Mouse (Mus musculus): ENCODE results near the gene Tmc4. TPM values are rescaled to one million over a fixed set of nuclear protein-coding genes. Genes with fewer than 3 reads are reported as not detected.

Tmc4 gene
- polyA plus RNA-seq, 1 experiment from 2014 or later: 6.2 TPM

DNA sequence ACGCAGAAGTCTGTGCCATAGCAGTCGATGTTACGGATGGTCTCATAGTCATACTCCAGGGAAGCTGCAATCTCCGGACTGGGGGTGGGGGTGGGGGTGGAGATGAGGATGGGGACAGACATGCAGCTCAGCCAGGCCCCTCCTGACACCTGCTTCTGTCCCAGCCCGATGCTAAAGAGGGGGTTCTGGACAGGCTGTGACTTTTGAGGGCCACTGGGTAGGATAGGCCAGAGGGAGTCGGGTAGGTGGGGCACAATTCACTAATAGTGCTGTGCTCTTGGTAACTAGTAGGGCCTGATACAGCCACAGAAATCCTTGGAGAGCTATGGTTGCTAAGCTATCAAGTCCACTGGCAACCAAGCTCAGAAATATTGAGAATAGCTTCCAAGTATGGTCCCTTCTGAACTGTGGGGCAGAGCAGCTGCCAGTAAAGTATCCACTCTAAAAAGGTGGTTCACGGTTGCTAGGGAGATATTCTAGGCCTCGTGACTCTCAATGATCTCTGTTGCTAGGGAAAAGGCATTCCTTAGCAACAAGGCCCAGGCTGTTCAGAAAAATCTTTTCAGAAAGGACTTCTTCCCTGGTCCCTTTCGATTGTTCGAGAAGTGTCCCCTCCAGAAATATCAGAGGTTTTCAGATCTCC is 6.7 kb upstream of the Tmc4 start:
- H3K9ac ChIP-seq (replicated peaks; ENCODE audit: low read depth, low read length): no peak overlapping the region

DNA sequence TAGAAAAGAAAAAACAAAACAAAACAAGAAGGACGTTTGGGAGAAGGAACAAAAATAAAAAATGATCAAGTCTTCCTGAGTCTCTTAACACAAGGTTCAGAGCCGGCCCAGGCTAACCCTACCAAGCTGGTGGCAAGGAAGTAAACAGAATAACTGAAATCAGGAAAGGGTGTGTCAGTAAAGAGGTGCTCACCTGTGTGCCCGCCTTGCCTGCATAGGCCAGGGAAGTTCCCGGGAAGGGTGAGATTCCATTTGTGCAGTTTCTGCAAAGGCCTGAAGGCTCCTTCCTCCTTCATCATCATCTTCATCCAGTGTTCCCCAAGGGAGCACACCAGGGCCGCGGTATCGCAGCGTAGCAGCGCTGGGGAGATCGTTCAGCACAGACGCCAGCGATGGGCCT is 982 bp downstream of the Tmc4 start:
- no peak for ATAC-seq (ENCODE audit: low read depth)
- 88% methylated on average over 12 of the region's 12 CpGs for WGBS
- H3K4me2 ChIP-seq (ENCODE audit: low read depth, low read length): no peak overlapping the region
- H3K27me3 ChIP-seq (ENCODE audit: control insufficient read depth, insufficient read depth, low read length): no peaks in the 10 kb centered on the region
- H3K4me3 ChIP-seq (ENCODE audit: low read depth, low read length): no peak overlapping the region
- peaks cover 6% of the 10 kb centered on the region; the same call in 1 of the 2 replicates for H3K36me3 ChIP-seq (ENCODE audit: control insufficient read depth, insufficient read depth, low read length)
- H3K27ac ChIP-seq (ENCODE audit: low read depth, low read length): no peak overlapping the region
- H3K9ac ChIP-seq (replicated peaks; ENCODE audit: low read depth, low read length): no peak overlapping the region
- no peaks in the 10 kb centered on the region for H3K4me1 ChIP-seq (ENCODE audit: control insufficient read depth, insufficient read depth, low read length)
- no peaks in the 10 kb centered on the region for H3K9me3 ChIP-seq (ENCODE audit: control insufficient read depth, low read length)

More for the DNA sequence above, 6.7 kb upstream of the Tmc4 start:
- H3K9me3 ChIP-seq (ENCODE audit: control insufficient read depth, low read length): no peaks in the 10 kb centered on the region
- no peak overlapping the region for H3K4me2 ChIP-seq (ENCODE audit: low read depth, low read length)
- 59% methylated on average over 10 of the region's 10 CpGs for WGBS
- peak; percentile 70; the same call in 1 of the 2 replicates for ATAC-seq (ENCODE audit: low read depth)
- H3K4me3 ChIP-seq (ENCODE audit: low read depth, low read length): no peak overlapping the region
- no peaks in the 10 kb centered on the region for H3K4me1 ChIP-seq (ENCODE audit: control insufficient read depth, insufficient read depth, low read length)
- H3K27me3 ChIP-seq (ENCODE audit: control insufficient read depth, insufficient read depth, low read length): no peaks in the 10 kb centered on the region
- H3K27ac ChIP-seq (ENCODE audit: low read depth, low read length): peak overlapping the region; percentile 44
- peaks cover 23% of the 10 kb centered on the region for H3K36me3 ChIP-seq (ENCODE audit: control insufficient read depth, insufficient read depth, low read length)

DNA sequence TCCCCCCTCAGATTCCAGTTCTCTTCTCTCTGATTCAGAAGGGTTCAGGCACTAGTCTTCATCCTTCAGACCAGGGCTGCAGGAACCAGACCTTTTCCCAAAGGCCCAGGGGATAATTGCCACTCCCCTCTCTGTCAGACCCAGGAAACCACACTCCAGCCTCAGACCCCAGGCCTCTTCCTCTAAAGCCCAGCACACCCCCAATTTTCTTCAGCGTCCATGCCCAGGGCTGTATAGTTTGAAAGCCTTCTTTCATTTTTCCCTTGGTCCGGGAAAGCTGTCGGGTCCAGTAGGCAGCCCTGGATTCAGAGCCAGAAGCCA is 2.2 kb downstream of the Tmc4 start:
- Histone ChIP-seq H3K27me3 (ENCODE audit: control insufficient read depth, insufficient read depth, low read length) (no peaks in the 10 kb centered on the region), H3K36me3 (ENCODE audit: control insufficient read depth, insufficient read depth, low read length) (peaks cover 6% of the 10 kb centered on the region; the same call in 1 of the 2 replicates)

DNA sequence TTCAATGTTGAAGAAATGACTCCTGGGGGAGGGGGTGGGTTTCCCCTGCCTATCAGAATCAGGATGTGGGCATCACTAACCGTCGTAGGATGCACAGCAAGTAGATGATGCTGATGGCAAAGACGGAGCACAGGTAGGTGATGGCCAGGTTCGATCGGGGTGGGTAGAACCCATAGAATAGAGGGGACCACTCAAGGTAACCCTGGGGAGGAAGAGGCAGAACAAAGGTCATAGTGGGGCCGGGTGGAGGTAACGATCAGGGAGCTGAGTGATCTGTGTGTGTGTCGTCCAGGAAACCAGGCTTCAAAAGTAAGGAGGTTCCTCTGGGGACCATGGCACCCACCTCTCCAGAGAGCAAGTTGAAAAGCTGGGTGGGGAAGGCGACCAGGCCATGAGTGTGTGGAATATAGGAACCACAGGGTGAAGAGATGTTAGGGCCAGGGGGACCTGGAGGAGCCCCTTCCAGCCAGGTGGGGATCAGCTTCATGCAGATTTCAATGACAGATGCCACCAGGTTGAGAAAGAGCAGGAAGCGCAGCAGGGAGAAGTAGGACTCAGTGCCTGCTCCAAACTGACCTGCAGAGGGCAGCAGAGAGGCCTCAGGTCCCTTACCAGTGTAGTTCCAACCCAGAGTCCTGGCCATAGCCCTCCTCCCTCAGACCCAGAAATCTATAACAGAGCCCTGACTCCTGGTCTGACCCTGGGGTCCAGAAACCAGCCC is 2.7 kb downstream of the Tmc4 start:
- 71% methylated on average over 10 of the region's 10 CpGs for WGBS
- Histone ChIP-seq H3K9me3 (ENCODE audit: control insufficient read depth, low read length) (no peaks in the 10 kb centered on the region), H3K4me3 (ENCODE audit: low read depth, low read length) (no peak overlapping the region), H3K4me2 (ENCODE audit: low read depth, low read length) (no peak overlapping the region), H3K4me1 (ENCODE audit: control insufficient read depth, insufficient read depth, low read length) (no peaks in the 10 kb centered on the region), H3K27ac (ENCODE audit: low read depth, low read length) (no peak overlapping the region), H3K9ac (replicated peaks; ENCODE audit: low read depth, low read length) (no peak overlapping the region), H3K36me3 (ENCODE audit: control insufficient read depth, insufficient read depth, low read length) (peaks cover 6% of the 10 kb centered on the region; the same call in 1 of the 2 replicates), H3K27me3 (ENCODE audit: control insufficient read depth, insufficient read depth, low read length) (no peaks in the 10 kb centered on the region)
- ATAC-seq (ENCODE audit: low read depth): peak; percentile 90; the same call in 1 of the 2 replicates

More for the DNA sequence above, 2.2 kb downstream of the Tmc4 start:
- ATAC-seq (ENCODE audit: low read depth): peak; percentile 16; the same call in 1 of the 2 replicates
- Histone ChIP-seq H3K9me3 (ENCODE audit: control insufficient read depth, low read length) (no peaks in the 10 kb centered on the region), H3K9ac (replicated peaks; ENCODE audit: low read depth, low read length) (no peak overlapping the region), H3K4me1 (ENCODE audit: control insufficient read depth, insufficient read depth, low read length) (no peaks in the 10 kb centered on the region), H3K27ac (ENCODE audit: low read depth, low read length) (no peak overlapping the region), H3K4me2 (ENCODE audit: low read depth, low read length) (no peak overlapping the region), H3K4me3 (ENCODE audit: low read depth, low read length) (no peak overlapping the region)
- 76% methylated on average over 3 of the region's 3 CpGs for WGBS

DNA sequence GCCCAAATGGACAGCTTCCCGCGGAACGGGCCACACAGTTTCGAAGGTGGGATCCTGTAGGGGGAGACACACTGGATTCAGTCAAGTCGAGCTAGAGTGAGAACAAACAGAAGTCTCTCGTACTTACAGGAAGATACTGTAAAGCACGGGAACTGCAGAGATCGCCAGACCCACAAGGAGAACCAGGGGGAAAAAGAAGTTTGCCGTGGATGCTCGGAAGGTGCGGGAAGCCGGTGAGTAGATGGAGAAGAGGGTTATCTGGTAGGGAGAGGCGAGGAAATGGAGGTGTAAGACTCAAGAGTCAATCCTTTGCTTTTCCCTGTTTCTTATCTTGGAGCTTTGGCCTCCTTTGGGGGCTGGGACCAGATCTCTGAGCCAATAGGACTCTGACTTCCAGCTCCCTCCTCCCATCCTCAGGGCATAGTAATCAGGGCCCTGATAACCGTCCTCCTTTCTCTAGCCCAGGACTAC is 10.4 kb downstream of the Tmc4 start:
- H3K36me3 ChIP-seq (ENCODE audit: control insufficient read depth, insufficient read depth, low read length): peaks cover 6% of the 10 kb centered on the region; the same call in 1 of the 2 replicates
- no peak overlapping the region for H3K9ac ChIP-seq (replicated peaks; ENCODE audit: low read depth, low read length)
- no peak overlapping the region for H3K4me2 ChIP-seq (ENCODE audit: low read depth, low read length)
- H3K4me3 ChIP-seq (ENCODE audit: low read depth, low read length): no peak overlapping the region
- H3K27me3 ChIP-seq (ENCODE audit: control insufficient read depth, insufficient read depth, low read length): no peaks in the 10 kb centered on the region
- no peak for ATAC-seq (ENCODE audit: low read depth)
- WGBS: 18% methylated on average over 14 of the region's 14 CpGs
- no peak overlapping the region for H3K27ac ChIP-seq (ENCODE audit: low read depth, low read length)
- peaks cover 12% of the 10 kb centered on the region for H3K4me1 ChIP-seq (ENCODE audit: control insufficient read depth, insufficient read depth, low read length)
- H3K9me3 ChIP-seq (ENCODE audit: control insufficient read depth, low read length): no peaks in the 10 kb centered on the region

DNA sequence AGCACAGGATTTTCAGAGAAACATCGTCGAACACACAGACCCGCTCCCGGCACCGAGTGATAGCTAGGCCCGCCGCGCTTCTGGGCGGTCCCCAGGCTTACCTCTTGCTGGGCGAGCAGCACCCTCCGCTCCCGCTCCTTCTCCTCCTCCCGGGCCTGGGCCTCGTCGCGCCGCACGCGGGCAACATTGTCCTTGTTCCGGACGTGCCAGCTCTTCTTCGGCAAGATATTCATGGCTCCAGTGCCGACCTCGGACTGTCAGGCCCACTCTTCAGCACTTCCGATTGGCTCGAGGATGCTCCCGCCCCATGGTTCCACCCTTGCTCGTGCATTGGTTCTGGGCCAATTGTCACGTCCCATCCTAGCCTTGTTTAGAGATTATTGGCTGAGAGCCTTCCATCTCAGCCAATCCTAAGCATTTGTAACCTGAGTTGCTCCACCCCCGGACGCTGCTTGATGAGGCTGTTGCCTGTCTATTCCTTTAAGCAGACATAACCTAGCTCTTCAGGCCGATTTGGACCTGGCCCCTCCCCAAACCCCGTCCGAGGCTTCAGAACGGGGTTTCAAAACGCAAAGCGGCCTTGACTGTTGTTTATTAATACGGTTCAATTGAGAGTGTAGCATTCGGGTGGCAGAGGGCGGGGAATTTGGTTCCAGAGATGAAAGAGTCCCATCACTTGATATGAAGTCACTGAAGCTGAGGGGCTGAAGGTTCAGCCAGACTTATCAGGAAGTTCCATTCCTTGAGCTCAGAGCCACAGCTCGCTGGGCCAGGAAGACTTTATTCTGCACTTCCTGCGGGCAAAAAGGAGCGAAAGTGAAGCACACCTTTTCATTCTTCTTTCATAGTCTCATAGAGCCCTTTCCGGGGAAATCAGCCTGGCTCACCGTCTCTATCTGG is 11.9 kb downstream of the Tmc4 start, which contains the start of gene Leng1:
Leng1 (minus strand) TSS at position 626 of the 900 bp plus-strand sequence.
- Histone ChIP-seq H3K9ac (replicated peaks; ENCODE audit: low read depth, low read length) (peak within 1 kb of the TSS; percentile 69), H3K36me3 (ENCODE audit: control insufficient read depth, insufficient read depth, low read length) (peaks cover 15% of the 10 kb centered on the region; the same call in 1 of the 2 replicates), H3K4me3 (ENCODE audit: low read depth, low read length) (peak within 1 kb of the TSS; percentile 65), H3K27ac (ENCODE audit: low read depth, low read length) (peak within 1 kb of the TSS; percentile 71), H3K9me3 (ENCODE audit: control insufficient read depth, low read length) (no peaks in the 10 kb centered on the region), H3K4me2 (ENCODE audit: low read depth, low read length) (peak within 1 kb of the TSS; percentile 89), H3K4me1 (ENCODE audit: control insufficient read depth, insufficient read depth, low read length) (peaks cover 12% of the 10 kb centered on the region), H3K27me3 (ENCODE audit: control insufficient read depth, insufficient read depth, low read length) (no peaks in the 10 kb centered on the region)
- ATAC-seq (ENCODE audit: low read depth): peak; percentile 99
- 4% methylated on average over 45 of the region's 45 CpGs for WGBS

DNA sequence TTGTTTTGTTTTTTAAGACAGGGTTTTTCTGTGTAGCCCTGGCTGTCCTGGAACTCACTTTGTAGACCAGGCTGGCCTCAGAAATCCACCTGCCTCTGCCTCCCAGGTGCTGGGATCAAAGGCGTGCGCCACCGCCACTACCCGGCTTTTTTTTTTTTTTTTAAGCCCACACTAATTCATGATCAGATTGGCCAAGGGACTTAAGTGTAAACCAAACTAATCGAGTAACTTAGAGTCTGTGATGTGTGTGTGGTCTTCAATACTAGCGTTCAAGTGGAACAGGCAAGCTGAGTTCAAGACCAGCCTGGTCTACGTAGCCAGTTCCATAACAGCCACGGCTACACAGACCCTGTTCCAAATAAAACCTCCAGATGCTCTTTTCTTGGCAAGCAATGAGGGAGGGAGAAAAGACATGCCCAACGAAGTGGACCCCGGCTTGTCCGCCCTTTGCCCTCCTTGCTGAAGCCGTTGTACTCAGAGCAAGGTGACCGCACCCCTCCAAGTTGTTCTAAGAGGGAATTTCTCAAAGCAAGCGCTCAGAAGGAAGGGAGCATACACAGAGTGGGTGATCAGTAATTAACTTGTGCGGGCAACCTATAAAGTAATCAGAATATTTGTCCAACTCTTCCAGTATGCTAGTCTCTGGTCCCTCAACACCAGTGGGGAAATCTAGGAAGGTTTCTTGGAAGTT is 12.7 kb downstream of the Tmc4 start:
- 32% methylated on average over 15 of the region's 15 CpGs for WGBS
- Histone ChIP-seq H3K36me3 (ENCODE audit: control insufficient read depth, insufficient read depth, low read length) (peaks cover 23% of the 10 kb centered on the region), H3K4me1 (ENCODE audit: control insufficient read depth, insufficient read depth, low read length) (peaks cover 12% of the 10 kb centered on the region), H3K27ac (ENCODE audit: low read depth, low read length) (peak overlapping the region; percentile 63; the same call in 1 of the 2 replicates), H3K9me3 (ENCODE audit: control insufficient read depth, low read length) (no peaks in the 10 kb centered on the region), H3K9ac (replicated peaks; ENCODE audit: low read depth, low read length) (peak overlapping the region; percentile 69), H3K4me2 (ENCODE audit: low read depth, low read length) (peak overlapping the region; percentile 89), H3K27me3 (ENCODE audit: control insufficient read depth, insufficient read depth, low read length) (no peaks in the 10 kb centered on the region), H3K4me3 (ENCODE audit: low read depth, low read length) (peak overlapping the region; percentile 65)
- peak; percentile 25 for ATAC-seq (ENCODE audit: low read depth)

DNA sequence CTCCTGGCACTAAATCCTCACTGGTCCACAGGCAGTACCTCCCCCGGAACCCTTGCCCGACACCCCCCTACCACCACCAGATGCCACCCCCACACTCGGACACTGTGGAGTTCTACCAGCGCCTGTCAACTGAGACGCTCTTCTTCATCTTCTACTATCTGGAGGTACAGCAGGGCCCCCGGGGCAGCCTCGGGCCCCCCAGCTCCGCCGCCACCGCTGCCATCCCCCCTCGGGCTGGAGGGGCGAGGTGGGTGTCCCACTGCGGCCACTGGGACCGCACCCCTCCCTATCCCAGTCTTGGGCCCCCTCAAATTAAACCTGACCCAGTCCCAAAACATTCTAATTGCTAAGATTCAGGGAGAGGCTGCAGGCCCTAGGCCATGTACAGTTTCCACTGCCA is 18.8 kb downstream of the Tmc4 start:
- Histone ChIP-seq H3K36me3 (ENCODE audit: control insufficient read depth, insufficient read depth, low read length) (peaks cover 82% of the 10 kb centered on the region), H3K9ac (replicated peaks; ENCODE audit: low read depth, low read length) (no peak overlapping the region), H3K4me3 (ENCODE audit: low read depth, low read length) (no peak overlapping the region), H3K27ac (ENCODE audit: low read depth, low read length) (no peak overlapping the region), H3K4me2 (ENCODE audit: low read depth, low read length) (no peak overlapping the region), H3K4me1 (ENCODE audit: control insufficient read depth, insufficient read depth, low read length) (0 out of 2 replicates have a peak, but pooled peaks cover under 1% of the 10 kb centered on the region), H3K27me3 (ENCODE audit: control insufficient read depth, insufficient read depth, low read length) (no peaks in the 10 kb centered on the region), H3K9me3 (ENCODE audit: control insufficient read depth, low read length) (no peaks in the 10 kb centered on the region)
- WGBS: 95% methylated on average over 14 of the region's 14 CpGs
- no peak for ATAC-seq (ENCODE audit: low read depth)

Measured in neural tube, embryonic 14.5 days (tissue).